Mouse (Mus musculus) embryonic facial prominence, embryonic 14.5 days (tissue): ENCODE data around the gene Kbtbd7. TPM values are rescaled to one million over a fixed set of nuclear protein-coding genes. Genes with fewer than 3 reads are reported as not detected.
A peak's percentile ranks its signal among the peaks of the same experiment; 100 is the strongest.
"Not testable (repeated sequence)": the region's sequence is repeated elsewhere in the genome, so short reads cannot be mapped to it uniquely, and the experiment has no call there.

ENCODE experiments used
- ATAC-seq: fragments of 200-750 bp; cut with Nextera tagmentation; 2 replicates; pipeline ENCODE4 v1.8.0; 2017; ENCODE audit warnings: low read depth, moderate number of reproducible peaks, moderate TSS enrichment
- DNase-seq: peaks from one replicate; pipeline ENCODE4 v3.0.0-alpha.2; 2015; ENCODE audit warnings: low spot score
- H3K27ac ChIP-seq: fragments of 300-500 bp; sonication (generic); replicated peaks from 2 replicates; pipeline ENCODE4 v1.5.1; 2014; ENCODE audit warnings: low read depth, mild to moderate bottlenecking, low read length, moderate library complexity
- H3K27me3 ChIP-seq: fragments of 300-500 bp; sonication (generic); replicated peaks from 2 replicates; pipeline ENCODE4 v1.6.1; 2014; ENCODE audit warnings: low read length; ENCODE audit not compliant: control insufficient read depth, insufficient read depth
- H3K36me3 ChIP-seq: fragments of 300-500 bp; sonication (generic); 2 replicates; pipeline ENCODE4 v1.6.1; 2014; ENCODE audit warnings: low read length, mixed read lengths; ENCODE audit not compliant: control insufficient read depth, insufficient read depth
- H3K4me1 ChIP-seq: fragments of 300-500 bp; sonication (generic); 2 replicates; pipeline ENCODE4 v1.6.1; 2014; ENCODE audit warnings: antibody characterized with exemption, low read length; ENCODE audit not compliant: control insufficient read depth, insufficient read depth
- H3K4me2 ChIP-seq: fragments of 300-500 bp; sonication (generic); 2 replicates; pipeline ENCODE4 v1.6.1; 2014; ENCODE audit warnings: low read depth, mild to moderate bottlenecking, low read length, moderate library complexity, mixed read lengths
- H3K4me3 ChIP-seq: fragments of 300-500 bp; sonication (generic); 2 replicates; pipeline ENCODE4 v1.5.1; 2014; ENCODE audit warnings: low read depth, mild to moderate bottlenecking, low read length
- H3K9ac ChIP-seq: fragments of 300-500 bp; sonication (generic); 2 replicates; pipeline ENCODE4 v1.6.1; 2014; ENCODE audit warnings: low read depth, mild to moderate bottlenecking, low read length, moderate library complexity, mixed read lengths
- H3K9me3 ChIP-seq: fragments of 300-500 bp; sonication (generic); 2 replicates; pipeline ENCODE4 v1.6.1; 2016; ENCODE audit warnings: low read length; ENCODE audit not compliant: control insufficient read depth
- WGBS: fragments of 180-500 bp; shearing (Covaris S2); extraction: QIAGEN DNeasy Blood & Tissue Kit; methylation state at CpG from one replicate; pipeline ENCODE4 v1.1.7; 2014; 5-methylcytosine and 5-hydroxymethylcytosine counted together
- polyA plus RNA-seq: library from polyadenylated mRNA; unstranded; fragments of >200 nt; fragmentation: Nextera tagmentation; extraction: Ambion mirVana; gene quantifications from 2 replicates; pipeline ENCODE4 v1.2.1, GENCODE M21; 2014

Kbtbd7 gene
- polyA plus RNA-seq, 1 experiment from 2014 or later = 13.8 TPM

DNA sequence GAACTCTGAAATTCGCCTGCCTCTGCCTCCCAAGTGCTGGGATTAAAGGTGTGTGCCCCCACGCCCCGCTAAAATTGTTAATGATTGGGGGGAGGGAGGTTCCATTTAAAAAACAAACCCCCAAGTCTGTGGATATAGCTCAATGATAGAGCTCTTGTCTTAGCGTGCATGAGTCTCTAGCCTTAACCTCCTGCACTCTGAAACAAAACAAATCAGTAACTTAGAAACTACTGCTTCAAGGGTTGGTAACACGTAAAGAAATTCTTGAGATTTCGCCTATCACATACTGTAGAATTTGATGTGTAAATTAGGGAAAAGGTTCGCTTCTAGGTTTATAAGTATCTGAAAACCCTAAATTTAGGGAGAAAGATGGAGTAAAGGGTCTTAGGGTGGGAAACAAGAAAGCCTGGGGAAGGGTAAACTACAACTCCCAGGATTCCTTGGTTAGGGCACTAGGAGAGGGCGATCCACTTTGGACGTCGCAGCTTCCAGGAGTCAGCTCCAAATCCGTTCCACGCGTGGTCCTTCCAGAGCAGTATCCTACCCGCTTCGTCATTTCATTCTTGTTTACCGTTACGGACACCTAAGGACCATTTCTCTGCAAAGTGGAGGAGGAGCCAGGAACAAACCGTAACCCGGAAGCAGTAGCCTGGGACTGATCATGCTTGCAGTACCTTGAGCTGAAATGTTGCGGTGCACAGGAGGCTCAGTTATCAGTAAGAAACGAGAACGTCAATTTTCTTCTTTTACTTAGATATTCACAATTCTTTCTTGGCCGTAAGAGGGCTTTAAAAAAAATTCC, 28.8 kb upstream of the Kbtbd7 start, which contains the start of gene Mtrf1:
Gene Mtrf1, plus strand, starts transcription at position 452 of the 802 bp plus-strand sequence.
- 19% methylated on average over 23 of the region's 23 CpGs for WGBS
- Histone ChIP-seq H3K27ac (peak within 1 kb of the TSS; percentile 87), H3K27me3 (no peaks in the 10 kb centered on the region), H3K9ac (peak within 1 kb of the TSS; percentile 56), H3K9me3 (no peaks in the 10 kb centered on the region), H3K4me2 (peak within 1 kb of the TSS; percentile 67), H3K4me3 (peak within 1 kb of the TSS; percentile 50), H3K36me3 (peaks cover 13% of the 10 kb centered on the region), H3K4me1 (0 out of 2 replicates have a peak, but pooled peaks cover 4% of the 10 kb centered on the region)
- peak; percentile 90 for DNase-seq
- ATAC-seq = peak; percentile 92

DNA sequence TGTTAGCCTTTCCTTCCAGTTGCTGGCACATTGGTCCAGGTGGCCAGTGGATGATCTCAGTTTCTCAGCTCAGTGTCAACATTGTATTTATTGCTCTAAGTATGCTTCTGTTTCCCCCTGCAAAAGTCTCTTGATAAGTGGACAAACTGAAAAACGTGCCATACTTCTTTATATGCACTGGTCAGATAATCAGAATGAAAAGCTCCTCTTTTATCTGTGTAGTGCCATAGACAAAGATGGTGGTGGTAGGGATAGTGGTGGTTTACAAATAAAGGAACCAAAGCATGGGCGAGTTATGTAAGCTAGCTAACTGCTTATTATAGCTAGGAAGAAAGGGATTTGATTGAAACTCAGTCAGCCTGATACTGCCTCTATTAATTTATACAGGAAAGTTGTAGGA, 18.7 kb upstream of the Kbtbd7 start:
- DNase-seq (no peak), ATAC-seq (no peak)
- WGBS = 75% methylated on average over 2 of the region's 2 CpGs
- Histone ChIP-seq H3K27ac (no peak overlapping the region), H3K9me3 (no peaks in the 10 kb centered on the region), H3K4me2 (no peak overlapping the region), H3K27me3 (no peaks in the 10 kb centered on the region), H3K9ac (no peak overlapping the region), H3K36me3 (peaks cover 22% of the 10 kb centered on the region; the same call in 1 of the 2 replicates), H3K4me1 (no peaks in the 10 kb centered on the region), H3K4me3 (no peak overlapping the region)

DNA sequence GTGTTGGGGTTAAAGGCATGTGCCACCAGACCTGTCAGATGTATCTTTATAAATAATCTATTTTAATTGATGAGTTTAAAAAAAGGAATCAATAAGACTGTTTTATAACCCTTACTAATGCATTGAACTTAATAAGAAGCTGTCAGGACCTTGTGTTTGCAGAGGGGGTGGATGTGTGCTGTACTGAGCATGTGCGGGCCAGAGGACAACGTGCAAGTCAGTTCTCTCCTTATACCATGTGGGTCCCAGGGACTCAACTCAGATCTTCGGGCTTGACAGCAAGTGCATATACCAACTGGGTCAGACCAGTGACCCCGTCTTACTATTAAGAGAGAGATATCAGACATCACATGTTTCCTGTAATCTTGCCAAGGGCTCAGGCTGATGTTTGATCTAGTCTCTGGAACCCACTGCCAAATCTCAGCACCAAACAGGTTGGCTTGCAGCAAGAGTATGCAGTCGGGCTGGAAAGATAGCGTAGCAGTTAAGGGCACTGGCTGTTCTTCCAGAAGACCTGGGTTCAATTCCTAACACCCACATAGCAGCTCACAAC, 17.0 kb upstream of the Kbtbd7 start:
- no peak for DNase-seq
- WGBS = 93% methylated on average over 6 of the region's 6 CpGs
- ATAC-seq = no peak
- Histone ChIP-seq H3K9me3 (no peaks in the 10 kb centered on the region), H3K27me3 (no peaks in the 10 kb centered on the region), H3K36me3 (peaks cover 30% of the 10 kb centered on the region; the same call in 1 of the 2 replicates), H3K9ac (no peak overlapping the region), H3K27ac (no peak overlapping the region), H3K4me2 (no peak overlapping the region), H3K4me3 (no peak overlapping the region), H3K4me1 (no peaks in the 10 kb centered on the region)

DNA sequence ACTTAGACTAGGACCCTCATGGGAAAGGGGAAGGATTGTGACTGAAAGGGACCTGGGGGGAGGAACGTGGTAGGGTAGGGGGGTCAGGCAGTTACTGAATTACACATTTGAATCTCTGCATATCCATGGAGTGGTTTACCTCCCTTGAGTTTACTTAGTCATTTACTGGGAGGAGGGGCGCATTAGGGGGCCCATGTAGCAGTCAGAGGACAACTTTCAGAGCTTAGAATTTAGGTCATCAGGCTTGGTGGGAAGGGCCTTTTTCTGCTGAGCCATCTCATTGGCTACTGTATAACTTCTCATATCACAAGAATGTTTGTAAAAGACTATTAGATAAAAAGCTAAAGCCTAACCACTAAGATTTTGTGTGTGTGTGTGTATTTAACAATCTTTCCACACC, 15.6 kb upstream of the Kbtbd7 start:
- ATAC-seq (no peak), DNase-seq (no peak)
- no peaks in the 10 kb centered on the region for H3K9me3 ChIP-seq
- H3K4me3 ChIP-seq = no peak overlapping the region
- no peak overlapping the region for H3K4me2 ChIP-seq
- H3K9ac ChIP-seq = no peak overlapping the region
- H3K36me3 ChIP-seq = peaks cover 30% of the 10 kb centered on the region; the same call in 1 of the 2 replicates
- no peaks in the 10 kb centered on the region for H3K4me1 ChIP-seq
- WGBS = 76% methylated on average over 2 of the region's 2 CpGs
- no peak overlapping the region for H3K27ac ChIP-seq
- no peaks in the 10 kb centered on the region for H3K27me3 ChIP-seq

DNA sequence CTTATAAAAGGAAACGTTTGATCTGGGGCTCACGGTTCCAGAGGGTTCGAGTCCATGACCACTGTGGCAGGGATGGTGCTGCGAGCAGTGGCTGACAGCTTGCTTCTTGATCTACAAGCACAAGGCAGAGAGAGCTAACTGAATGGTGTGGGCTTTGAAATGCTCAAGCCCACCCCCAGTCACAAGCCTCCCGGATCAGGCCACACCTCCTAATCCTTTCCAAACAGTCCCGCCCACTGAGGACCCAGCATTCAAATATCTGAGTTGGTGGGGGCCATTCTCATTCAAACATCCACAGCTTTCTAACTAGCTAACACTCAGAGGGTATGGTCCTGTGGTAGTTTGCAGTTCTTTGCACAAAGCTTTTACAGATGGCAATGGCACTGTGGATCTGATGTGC, 13.2 kb upstream of the Kbtbd7 start:
- Histone ChIP-seq H3K4me1 (no peaks in the 10 kb centered on the region), H3K4me3 (no peak overlapping the region), H3K27me3 (no peaks in the 10 kb centered on the region), H3K4me2 (no peak overlapping the region), H3K27ac (no peak overlapping the region), H3K9ac (no peak overlapping the region), H3K36me3 (peaks cover 28% of the 10 kb centered on the region; the same call in 1 of the 2 replicates), H3K9me3 (no peaks in the 10 kb centered on the region)
- DNase-seq (no peak), ATAC-seq (no peak)
- WGBS = 84% methylated on average over 6 of the region's 6 CpGs

DNA sequence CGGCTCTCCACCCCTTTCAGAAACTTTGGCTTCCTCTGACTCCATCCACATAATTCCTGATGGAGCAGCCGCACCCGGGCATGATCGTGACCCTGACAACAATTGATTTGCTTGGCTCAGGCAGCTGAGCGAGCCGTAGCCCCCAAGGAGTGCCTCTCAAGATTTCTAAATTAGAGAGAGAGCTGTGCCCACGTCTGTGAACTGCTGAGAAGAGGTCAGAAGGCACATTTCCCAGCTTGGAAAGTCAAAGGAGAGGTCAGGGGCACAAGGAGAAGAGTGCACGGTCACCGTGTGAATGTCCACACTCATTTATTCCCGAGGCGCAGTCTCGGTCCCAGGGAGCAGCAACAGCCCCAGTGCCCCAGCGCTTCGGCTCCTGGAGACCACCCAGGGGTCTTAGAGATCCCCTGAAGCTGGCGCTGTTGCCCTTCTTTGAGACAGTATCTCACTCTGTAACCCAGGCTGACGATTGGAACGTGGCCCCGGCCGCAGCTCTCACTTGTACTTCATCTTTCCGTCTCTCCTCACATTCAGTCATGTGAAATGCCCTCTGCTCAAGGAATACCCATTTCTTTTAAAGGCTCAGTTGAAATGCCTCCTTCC, 6.1 kb upstream of the Kbtbd7 start:
- H3K9ac ChIP-seq = no peak overlapping the region
- 63% methylated on average over 16 of the region's 20 CpGs for WGBS
- no peak for ATAC-seq
- peak; percentile 5 for DNase-seq
- H3K27ac ChIP-seq = no peak overlapping the region
- peaks cover 15% of the 10 kb centered on the region for H3K36me3 ChIP-seq
- no peaks in the 10 kb centered on the region for H3K9me3 ChIP-seq
- H3K4me2 ChIP-seq = no peak overlapping the region
- no peaks in the 10 kb centered on the region for H3K4me1 ChIP-seq
- no peak overlapping the region for H3K4me3 ChIP-seq
- no peaks in the 10 kb centered on the region for H3K27me3 ChIP-seq

DNA sequence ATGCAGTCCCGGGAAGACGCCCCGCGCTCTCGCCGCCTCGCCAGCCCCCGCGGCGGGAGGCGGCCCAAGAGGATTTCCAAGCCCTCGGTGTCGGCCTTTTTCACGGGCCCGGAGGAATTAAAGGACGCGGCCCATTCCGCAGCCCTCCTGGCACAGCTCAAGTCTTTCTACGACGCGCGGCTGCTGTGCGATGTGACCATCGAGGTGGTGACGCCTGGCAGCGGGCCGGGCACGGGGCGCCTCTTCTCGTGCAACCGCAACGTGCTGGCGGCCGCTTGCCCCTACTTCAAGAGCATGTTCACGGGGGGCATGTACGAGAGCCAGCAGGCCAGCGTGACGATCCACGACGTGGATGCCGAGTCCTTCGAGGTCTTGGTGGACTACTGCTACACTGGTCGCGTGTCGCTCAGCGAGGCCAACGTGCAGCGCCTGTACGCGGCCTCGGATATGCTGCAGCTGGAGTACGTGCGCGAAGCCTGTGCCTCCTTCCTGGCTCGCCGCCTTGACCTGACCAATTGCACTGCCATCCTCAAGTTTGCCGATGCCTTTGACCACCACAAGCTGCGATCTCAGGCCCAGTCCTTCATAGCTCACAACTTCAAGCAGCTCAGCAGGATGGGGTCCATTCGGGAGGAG, 537 bp downstream of the Kbtbd7 start:
- peak overlapping the region; percentile 51 for H3K4me2 ChIP-seq
- WGBS = 100% methylated on average over 1 of the region's 59 CpGs
- H3K27ac ChIP-seq = peak overlapping the region; percentile 85
- peaks cover 14% of the 10 kb centered on the region for H3K9me3 ChIP-seq
- H3K4me3 ChIP-seq = peak overlapping the region; percentile 47
- H3K4me1 ChIP-seq, DNase-seq, H3K27me3 ChIP-seq: not testable (repeated sequence)
- H3K36me3 ChIP-seq = peaks cover 13% of the 10 kb centered on the region
- peak; percentile 3; the same call in 1 of the 2 replicates for ATAC-seq
- H3K9ac ChIP-seq = peak overlapping the region; percentile 63

DNA sequence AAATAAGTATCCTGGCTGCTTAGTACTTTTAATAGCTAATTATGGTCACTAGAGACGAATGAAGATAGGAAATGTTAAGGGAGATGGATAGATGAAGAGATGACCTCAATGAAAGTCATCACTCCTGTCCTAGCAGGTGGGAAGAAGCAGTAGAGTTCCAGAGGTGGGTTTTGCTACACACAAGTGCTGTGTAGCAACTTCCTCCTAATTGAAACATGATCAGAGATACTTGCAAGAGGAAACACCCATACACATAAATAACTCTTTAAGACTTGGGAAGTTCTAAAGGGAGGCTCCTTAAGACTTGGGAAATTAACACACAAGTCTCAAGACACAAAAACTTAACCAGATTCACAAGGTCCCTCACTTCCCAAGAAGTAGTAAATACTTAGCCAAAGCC, 7.8 kb downstream of the Kbtbd7 start:
- no peak overlapping the region for H3K4me2 ChIP-seq
- H3K4me3 ChIP-seq = no peak overlapping the region
- H3K9me3 ChIP-seq = no peaks in the 10 kb centered on the region
- no peaks in the 10 kb centered on the region for H3K36me3 ChIP-seq
- H3K27me3 ChIP-seq = no peaks in the 10 kb centered on the region
- no peak overlapping the region for H3K9ac ChIP-seq
- WGBS = 77% methylated on average over 1 of the region's 1 CpGs
- no peaks in the 10 kb centered on the region for H3K4me1 ChIP-seq
- H3K27ac ChIP-seq = no peak overlapping the region
- DNase-seq = no peak
- ATAC-seq = no peak
